Mouse (Mus musculus) forebrain, embryonic 15.5 days (tissue): Measurements from ENCODE around the gene Tbc1d22b. TPM values are rescaled to one million over a fixed set of nuclear protein-coding genes. Genes with fewer than 3 reads are reported as not detected.

ENCODE experiments used
- ATAC-seq: fragments of 200-750 bp; cut with Nextera tagmentation; replicated peaks from 2 replicates; pipeline ENCODE4 v1.8.0; 2017; ENCODE audit warnings: mild to moderate bottlenecking, moderate TSS enrichment, moderate library complexity
- H3K27ac ChIP-seq: fragments of 300-500 bp; sonication (generic); replicated peaks from 2 replicates; pipeline ENCODE4 v1.5.1; 2015; ENCODE audit warnings: mild to moderate bottlenecking, inconsistent platforms
- H3K27me3 ChIP-seq: fragments of 300-500 bp; sonication (generic); 2 replicates; pipeline ENCODE4 v1.6.1; 2015; ENCODE audit warnings: inconsistent platforms
- H3K36me3 ChIP-seq: fragments of 300-500 bp; sonication (generic); 2 replicates; pipeline ENCODE4 v1.6.1; 2015; ENCODE audit warnings: mild to moderate bottlenecking, inconsistent platforms
- H3K4me1 ChIP-seq: fragments of 300-500 bp; sonication (generic); 2 replicates; pipeline ENCODE4 v1.6.1; 2015; ENCODE audit warnings: inconsistent platforms
- H3K4me2 ChIP-seq: fragments of 300-500 bp; sonication (generic); replicated peaks from 2 replicates; pipeline ENCODE4 v1.6.1; 2015; ENCODE audit warnings: mild to moderate bottlenecking, inconsistent platforms
- H3K4me3 ChIP-seq: fragments of 300-500 bp; sonication (generic); 2 replicates; pipeline ENCODE4 v1.5.1; 2015; ENCODE audit warnings: mild to moderate bottlenecking, inconsistent platforms
- H3K9ac ChIP-seq: fragments of 300-500 bp; sonication (generic); replicated peaks from 2 replicates; pipeline ENCODE4 v1.6.1; 2015; ENCODE audit warnings: mild to moderate bottlenecking, inconsistent platforms
- H3K9me3 ChIP-seq: fragments of 300-500 bp; sonication (generic); 2 replicates; pipeline ENCODE4 v1.6.1; 2016; ENCODE audit warnings: inconsistent platforms
- WGBS: fragments of 180-500 bp; shearing (Covaris S2); methylation state at CpG from one replicate; pipeline ENCODE4 v1.1.7; 2015; ENCODE audit warnings: mixed read lengths; 5-methylcytosine and 5-hydroxymethylcytosine counted together
- polyA plus RNA-seq: library from polyadenylated mRNA; unstranded; fragments of >200 nt; fragmentation: Nextera tagmentation; extraction: Ambion mirVana; gene quantifications from 2 replicates; pipeline ENCODE4 v1.2.1, GENCODE M21; 2015

The Tbc1d22b gene
- polyA plus RNA-seq, result 22.3 and 22.9 TPM in 2 replicates

DNA sequence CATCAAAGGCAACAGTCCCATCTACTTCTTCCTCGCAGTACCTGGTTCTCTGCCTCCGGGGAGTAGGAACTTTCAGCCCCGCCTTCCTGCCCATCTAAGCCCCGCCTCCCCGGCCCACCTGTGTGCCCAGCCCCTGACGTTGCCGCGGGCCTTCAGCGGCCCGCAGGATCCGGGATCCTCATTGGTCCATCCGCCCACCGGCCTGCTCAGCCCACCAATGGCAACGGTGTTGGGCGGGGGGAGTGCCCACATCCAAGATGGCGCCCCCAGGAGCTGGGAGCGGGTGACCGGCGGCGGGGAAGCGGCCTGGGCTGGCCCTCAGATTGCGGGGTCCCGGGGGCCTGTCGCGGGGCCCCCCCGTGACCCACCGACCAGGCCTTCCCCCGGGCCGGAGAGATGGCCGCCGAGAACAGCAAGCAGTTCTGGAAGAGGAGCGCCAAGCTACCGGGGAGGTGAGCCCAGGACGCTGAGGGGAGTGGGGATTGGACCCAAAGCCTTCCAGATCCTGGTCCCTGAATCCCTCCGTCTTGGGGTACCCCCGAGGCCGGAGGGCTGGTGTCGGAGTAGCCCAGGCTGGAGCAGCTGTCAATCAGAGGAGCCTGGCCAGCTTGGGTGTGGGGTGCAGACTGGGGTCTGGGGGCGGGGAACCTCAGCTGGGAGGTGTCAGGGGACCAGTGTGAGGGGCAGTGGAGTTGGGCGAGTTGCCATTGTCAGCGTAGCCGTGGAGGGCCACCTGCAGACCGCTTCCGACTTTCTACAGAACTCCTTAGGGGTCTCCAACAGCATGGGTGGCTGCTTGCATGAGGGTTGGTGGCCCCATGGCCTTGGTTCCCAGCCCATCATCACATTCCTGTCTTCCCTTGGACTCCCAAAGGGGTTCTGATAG lies at the start of gene Tbc1d22b, which contains the start of gene Gm17657:
Gene Tbc1d22b (plus strand): TSS at position 243 of the 886 bp plus-strand sequence.
Gene Gm17657 (minus strand): TSS at position 96 of the 886 bp plus-strand sequence.
- H3K27ac ChIP-seq, result peak within 1 kb of the TSS; percentile 19; the same call in 1 of the 2 replicates
- WGBS, result under 1% methylated on average over 44 of the region's 44 CpGs
- H3K9ac ChIP-seq, result peak within 1 kb of the TSS; percentile 87
- H3K4me3 ChIP-seq, result peak within 1 kb of the TSS; percentile 73
- no peaks in the 10 kb centered on the region for H3K9me3 ChIP-seq
- peaks cover 19% of the 10 kb centered on the region for H3K4me1 ChIP-seq
- peak; percentile 99 for ATAC-seq
- no peaks in the 10 kb centered on the region for H3K27me3 ChIP-seq
- peak within 1 kb of the TSS; percentile 97 for H3K4me2 ChIP-seq
- H3K36me3 ChIP-seq, result no peaks in the 10 kb centered on the region

DNA sequence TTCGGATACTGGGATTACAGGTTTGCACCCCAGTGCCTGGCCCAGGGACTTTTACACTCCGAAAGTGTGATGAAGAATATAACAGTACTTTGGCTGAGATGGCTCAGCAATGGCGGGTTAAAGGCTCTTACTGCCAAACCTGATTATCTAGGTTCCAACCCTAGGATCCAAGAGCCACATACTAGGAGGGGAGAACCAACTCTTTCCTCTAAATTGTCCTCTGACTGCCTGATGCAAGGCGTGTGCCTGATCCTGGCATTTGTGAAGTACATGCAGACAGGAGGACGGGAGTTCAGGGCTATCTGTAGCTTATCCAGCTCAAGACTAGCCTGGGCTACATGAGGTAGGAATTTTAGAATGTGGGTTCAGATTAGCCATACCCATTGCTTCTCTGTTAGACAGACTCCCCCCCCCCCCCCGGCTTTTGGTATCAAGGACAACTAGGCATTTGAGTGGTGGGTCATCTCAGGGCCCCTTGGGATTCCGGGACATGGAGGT lies 49.3 kb upstream of the Tbc1d22b start:
- Histone ChIP-seq H3K4me3 (no peak overlapping the region), H3K4me1 (no peaks in the 10 kb centered on the region), H3K4me2 (no peak overlapping the region), H3K36me3 (no peaks in the 10 kb centered on the region), H3K27me3 (no peaks in the 10 kb centered on the region), H3K27ac (no peak overlapping the region), H3K9me3 (no peaks in the 10 kb centered on the region), H3K9ac (no peak overlapping the region)
- ATAC-seq, result no peak
- 80% methylated on average over 7 of the region's 7 CpGs for WGBS

DNA sequence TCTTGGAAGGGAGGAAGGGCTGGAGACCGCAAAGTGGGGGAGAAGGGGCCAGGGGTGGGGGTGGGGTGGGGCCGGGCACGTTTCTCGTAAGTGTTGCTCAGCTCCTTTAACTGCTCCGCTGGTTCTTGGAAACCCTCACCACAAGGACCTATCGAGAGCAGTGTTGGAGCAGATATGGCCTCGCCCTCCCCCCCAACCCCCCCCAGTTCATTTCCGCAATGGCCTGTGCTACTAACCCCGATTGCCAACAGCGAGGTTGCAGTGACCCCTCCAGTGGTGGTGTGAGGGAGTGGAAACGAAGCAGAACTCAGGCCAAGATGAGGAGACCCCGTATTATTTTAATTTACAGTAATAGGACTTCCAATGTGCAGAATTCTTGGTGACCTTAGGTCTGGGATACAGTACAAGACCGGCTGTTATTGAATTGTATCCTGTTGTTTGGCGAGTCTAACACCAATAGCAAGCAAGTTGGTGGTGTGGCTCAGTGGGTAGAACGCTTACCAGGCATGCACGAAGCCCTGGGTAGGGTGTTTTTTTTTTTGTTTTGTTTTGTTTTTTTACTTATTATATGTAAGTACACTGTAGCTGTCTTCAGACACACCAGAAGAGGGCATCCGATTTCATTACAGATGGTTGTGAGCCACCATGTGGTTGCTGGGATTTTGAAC lies 48.6 kb upstream of the Tbc1d22b start:
- Histone ChIP-seq H3K4me2 (no peak overlapping the region), H3K4me3 (no peak overlapping the region), H3K9me3 (no peaks in the 10 kb centered on the region), H3K9ac (no peak overlapping the region), H3K27me3 (no peaks in the 10 kb centered on the region), H3K27ac (no peak overlapping the region), H3K36me3 (no peaks in the 10 kb centered on the region), H3K4me1 (no peaks in the 10 kb centered on the region)
- ATAC-seq, result no peak
- 87% methylated on average over 17 of the region's 17 CpGs for WGBS

DNA sequence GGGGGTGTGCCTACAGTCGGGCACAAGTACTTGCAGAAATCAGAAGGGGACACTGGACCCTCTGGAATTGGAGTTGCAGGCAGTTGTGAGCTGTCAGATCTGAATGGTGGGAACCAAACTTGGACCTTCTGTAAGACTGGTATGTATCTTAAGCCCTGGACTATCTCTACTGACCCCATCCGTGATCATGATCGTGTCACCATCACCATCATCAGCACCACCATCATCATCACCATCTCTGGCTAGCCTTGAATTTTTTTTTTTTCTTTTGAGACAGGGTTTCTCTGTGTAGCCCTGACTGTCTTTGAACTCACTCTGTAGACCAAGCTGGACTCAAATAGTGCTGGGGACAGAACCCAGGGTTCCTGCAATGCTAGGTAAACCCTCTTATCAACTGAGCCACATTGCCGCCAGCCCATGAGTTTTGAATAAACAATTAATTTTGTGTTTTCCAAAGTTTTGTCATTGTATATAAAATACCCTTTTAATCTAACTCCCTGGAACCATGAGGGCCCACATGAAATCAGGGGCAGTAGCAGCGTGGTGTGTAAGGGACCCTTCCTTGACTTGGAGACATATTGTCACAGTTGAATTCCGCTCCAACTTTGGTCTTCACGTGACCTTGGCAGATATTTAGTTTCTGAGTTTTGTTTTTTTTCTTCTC lies 47.4 kb upstream of the Tbc1d22b start:
- no peak for ATAC-seq
- Histone ChIP-seq H3K27me3 (no peaks in the 10 kb centered on the region), H3K4me2 (no peak overlapping the region)

DNA sequence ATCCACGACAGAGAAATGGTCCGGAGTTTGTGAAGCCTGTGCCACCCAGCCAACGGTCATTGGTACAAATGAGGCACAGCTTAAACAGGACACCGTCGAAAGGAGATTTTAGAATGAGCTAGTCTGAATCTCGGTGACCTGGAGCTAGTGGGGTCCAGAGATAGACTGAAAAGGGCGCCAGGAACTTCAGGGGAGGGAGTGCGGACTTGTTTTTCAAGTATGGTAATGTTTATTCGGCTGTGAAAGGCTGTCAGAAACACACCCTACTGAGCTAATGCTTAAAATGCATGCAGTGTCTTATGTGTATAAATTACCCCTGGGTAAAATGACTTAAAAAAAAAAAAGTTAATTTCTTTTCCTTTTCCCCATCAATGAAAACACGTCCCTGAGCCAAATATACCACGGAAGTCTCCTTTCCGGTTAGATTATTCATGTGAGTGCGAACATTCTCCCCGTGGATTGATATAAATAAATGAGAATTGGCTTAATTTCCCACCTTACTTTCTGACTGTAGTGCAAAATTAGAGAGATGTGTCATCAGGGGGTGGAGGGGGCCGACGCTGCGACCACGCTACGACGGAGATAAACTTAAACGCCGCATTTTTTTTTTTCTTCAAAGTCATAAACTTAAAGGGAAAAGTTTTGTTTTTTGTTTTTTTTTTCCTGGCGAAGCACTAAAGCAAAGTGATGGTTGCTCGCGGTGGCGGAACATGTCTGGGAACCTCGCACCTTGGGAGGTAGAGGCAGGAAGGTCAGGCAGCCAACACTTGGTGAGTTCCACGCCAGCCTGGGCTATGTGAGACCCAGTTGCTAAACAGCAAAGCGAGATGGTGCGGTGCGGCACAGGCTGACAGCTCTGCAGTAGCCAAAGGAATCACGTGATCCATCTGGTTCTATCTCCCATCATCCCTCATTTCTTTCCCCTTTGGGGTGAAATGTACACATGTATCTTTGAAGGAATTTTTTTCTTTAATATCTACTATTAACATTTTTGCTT lies 46.6 kb upstream of the Tbc1d22b start:
- H3K9me3 ChIP-seq, result no peaks in the 10 kb centered on the region
- no peak overlapping the region; the same call in 1 of the 2 replicates for H3K4me2 ChIP-seq
- H3K36me3 ChIP-seq, result no peaks in the 10 kb centered on the region
- H3K4me3 ChIP-seq, result no peak overlapping the region
- ATAC-seq, result no peak
- 21% methylated on average over 32 of the region's 32 CpGs for WGBS
- no peaks in the 10 kb centered on the region for H3K27me3 ChIP-seq
- no peaks in the 10 kb centered on the region for H3K4me1 ChIP-seq
- H3K9ac ChIP-seq, result no peak overlapping the region
- no peak overlapping the region for H3K27ac ChIP-seq

More for the DNA sequence above, 47.4 kb upstream of the Tbc1d22b start:
- Histone ChIP-seq H3K4me3 (no peak overlapping the region), H3K4me1 (no peaks in the 10 kb centered on the region), H3K36me3 (no peaks in the 10 kb centered on the region), H3K27ac (no peak overlapping the region), H3K9ac (no peak overlapping the region), H3K9me3 (no peaks in the 10 kb centered on the region)
- 82% methylated on average over 7 of the region's 7 CpGs for WGBS

DNA sequence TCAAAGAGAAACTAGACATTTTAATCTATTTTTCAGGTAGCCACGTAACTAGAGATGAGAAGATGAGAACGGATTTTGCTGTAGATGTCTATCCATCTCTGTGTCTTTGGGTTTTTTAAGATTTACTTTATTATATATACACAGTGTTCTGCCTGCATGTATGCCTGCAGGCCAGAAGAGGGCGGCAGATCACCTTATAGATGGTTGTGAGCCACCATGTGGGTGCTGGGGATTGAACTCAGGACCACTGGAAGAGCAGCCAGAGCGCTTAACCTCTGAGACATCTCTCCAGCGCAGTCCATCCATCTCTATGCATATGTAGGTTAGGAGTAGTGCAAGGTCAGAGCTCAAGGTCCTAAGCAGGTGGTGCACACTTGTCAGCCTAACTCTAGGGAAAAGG lies 45.9 kb upstream of the Tbc1d22b start:
- Histone ChIP-seq H3K4me2 (no peak overlapping the region), H3K4me1 (no peaks in the 10 kb centered on the region), H3K9me3 (no peaks in the 10 kb centered on the region), H3K4me3 (no peak overlapping the region), H3K27me3 (no peaks in the 10 kb centered on the region), H3K9ac (no peak overlapping the region), H3K27ac (no peak overlapping the region), H3K36me3 (no peaks in the 10 kb centered on the region)
- 83% methylated on average over 5 of the region's 5 CpGs for WGBS
- ATAC-seq, result no peak

DNA sequence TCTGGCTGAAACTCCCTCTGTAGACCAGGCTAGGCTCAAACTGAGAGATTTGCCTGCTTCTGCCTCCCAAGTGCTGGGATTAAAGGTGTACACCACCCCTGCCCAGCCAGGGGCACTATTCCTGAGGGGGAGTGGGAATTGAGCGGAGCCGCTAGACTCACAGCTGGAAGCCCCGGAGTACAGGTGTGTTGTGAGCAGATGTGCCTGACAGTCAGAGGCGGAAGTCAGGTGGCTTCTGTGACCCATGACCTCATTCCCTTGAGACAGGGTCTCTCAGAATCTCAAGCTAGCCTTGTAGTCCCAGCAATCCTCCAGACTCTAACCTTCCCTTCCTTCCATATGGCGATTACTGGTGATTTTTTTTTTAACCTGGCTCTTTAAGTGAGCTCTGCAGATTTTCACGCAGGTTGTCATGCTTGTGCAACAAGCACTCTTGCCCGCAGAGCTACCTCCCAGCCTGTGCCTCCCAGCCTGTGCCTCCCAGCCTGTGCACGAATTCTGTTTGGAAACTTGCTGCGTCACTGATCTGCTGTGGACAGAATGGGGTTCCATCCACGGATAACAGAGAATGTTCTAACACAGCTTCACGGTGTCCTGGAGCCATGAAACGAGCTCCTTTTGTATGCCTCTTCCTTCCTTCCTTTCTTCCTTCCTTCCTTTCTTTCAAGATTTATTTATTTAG lies 40.5 kb upstream of the Tbc1d22b start:
- Histone ChIP-seq H3K36me3 (no peaks in the 10 kb centered on the region), H3K27ac (no peak overlapping the region), H3K4me3 (no peak overlapping the region), H3K4me1 (no peaks in the 10 kb centered on the region), H3K27me3 (no peaks in the 10 kb centered on the region), H3K9me3 (no peaks in the 10 kb centered on the region), H3K4me2 (no peak overlapping the region), H3K9ac (no peak overlapping the region)
- ATAC-seq, result no peak
- 76% methylated on average over 12 of the region's 12 CpGs for WGBS

DNA sequence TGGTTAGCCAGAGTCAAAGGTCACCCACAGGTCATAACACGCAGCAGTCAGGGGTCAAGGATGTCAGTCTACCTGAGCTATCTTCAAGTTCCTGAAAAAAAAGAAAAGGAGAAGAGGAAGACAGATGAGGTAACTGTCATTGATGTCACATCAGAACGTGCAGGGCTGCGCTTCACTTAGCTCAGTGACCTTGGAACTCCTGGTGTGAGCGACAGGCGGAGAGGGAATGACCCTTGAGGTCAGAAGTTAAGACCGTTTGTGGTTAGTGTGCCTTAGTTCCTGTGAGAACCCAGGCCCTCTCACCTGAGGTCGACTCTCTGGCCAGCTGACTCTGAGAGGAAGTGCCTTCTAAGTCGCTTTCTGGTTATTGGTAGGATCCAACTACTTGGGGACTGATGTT lies 38.9 kb upstream of the Tbc1d22b start:
- Histone ChIP-seq H3K9ac (no peak overlapping the region), H3K36me3 (no peaks in the 10 kb centered on the region), H3K4me1 (no peaks in the 10 kb centered on the region), H3K4me3 (no peak overlapping the region), H3K27me3 (no peaks in the 10 kb centered on the region), H3K4me2 (no peak overlapping the region), H3K9me3 (no peaks in the 10 kb centered on the region), H3K27ac (no peak overlapping the region)
- WGBS, result 79% methylated on average over 8 of the region's 8 CpGs
- ATAC-seq, result no peak

DNA sequence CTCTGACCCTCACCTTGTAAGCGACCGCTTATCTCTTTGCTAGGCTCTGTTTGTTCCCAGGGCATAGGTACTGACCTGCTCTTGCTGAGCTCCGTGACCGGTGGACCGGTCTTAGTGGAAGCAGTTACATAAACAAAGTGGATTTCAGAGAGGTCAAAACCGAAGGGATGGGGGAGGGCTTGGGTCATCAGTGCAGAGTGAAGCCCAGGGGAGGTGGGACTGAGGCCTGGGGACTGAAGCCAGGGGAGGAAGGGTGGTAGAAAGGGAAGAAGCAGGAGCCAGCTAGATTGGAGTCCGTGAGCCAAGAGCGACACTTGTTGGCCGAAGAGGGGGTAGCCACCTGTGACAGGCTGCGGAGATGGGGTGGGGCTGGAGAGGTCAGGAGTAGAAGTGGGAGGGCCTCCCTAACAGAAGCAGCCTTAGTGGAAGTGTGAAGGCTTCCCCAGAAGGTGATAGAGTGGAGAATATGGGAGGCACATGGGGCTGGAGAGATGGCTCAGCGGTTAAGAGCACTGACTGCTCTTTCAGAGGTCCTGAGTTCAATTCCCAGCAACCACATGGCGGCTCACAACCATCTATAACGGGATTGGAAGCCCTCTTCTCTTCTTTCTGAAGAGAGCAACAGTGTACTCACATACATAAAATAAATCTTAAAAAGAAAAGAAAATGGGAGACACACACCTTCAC lies 36.4 kb upstream of the Tbc1d22b start:
- H3K36me3 ChIP-seq, result no peaks in the 10 kb centered on the region
- no peaks in the 10 kb centered on the region for H3K9me3 ChIP-seq
- ATAC-seq, result 0 out of 2 replicates have a peak, but pooled peaks have one; percentile 26
- H3K4me3 ChIP-seq, result no peak overlapping the region
- WGBS, result 40% methylated on average over 13 of the region's 13 CpGs
- no peak overlapping the region for H3K9ac ChIP-seq
- H3K27me3 ChIP-seq, result no peaks in the 10 kb centered on the region
- no peaks in the 10 kb centered on the region for H3K4me1 ChIP-seq
- no peak overlapping the region for H3K27ac ChIP-seq
- H3K4me2 ChIP-seq, result no peak overlapping the region

DNA sequence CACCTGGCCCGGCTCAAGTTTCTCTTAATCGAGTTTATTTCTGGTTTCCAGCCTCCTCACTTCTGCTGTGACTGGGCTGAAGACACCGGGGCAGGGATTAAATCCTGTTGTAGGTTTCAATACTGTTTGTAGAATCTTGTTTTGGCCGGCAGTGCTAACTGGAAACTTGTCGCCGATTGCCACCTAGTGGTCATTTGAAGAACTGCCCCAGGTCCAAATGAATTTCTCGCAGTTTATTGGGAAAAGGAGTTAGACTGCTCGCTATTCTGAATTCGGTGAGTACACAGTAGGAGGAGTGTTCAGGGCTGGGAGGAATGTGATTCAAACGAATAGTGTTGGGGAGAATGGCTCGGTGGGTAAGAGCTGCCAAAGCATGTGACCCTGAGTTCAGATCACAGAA lies 35.1 kb upstream of the Tbc1d22b start:
- no peaks in the 10 kb centered on the region for H3K27me3 ChIP-seq
- no peaks in the 10 kb centered on the region for H3K36me3 ChIP-seq
- H3K4me2 ChIP-seq, result no peak overlapping the region
- no peaks in the 10 kb centered on the region for H3K4me1 ChIP-seq
- no peak overlapping the region for H3K27ac ChIP-seq
- H3K9ac ChIP-seq, result no peak overlapping the region
- H3K4me3 ChIP-seq, result no peak overlapping the region
- H3K9me3 ChIP-seq, result no peaks in the 10 kb centered on the region
- WGBS, result 2% methylated on average over 11 of the region's 11 CpGs
- ATAC-seq, result 0 out of 2 replicates have a peak, but pooled peaks have one; percentile 51
